Mouse (Mus musculus) kidney, adult 2 months (tissue): ENCODE measurements around the gene R3hcc1l. TPM values are rescaled to one million over a fixed set of nuclear protein-coding genes. Genes with fewer than 3 reads are reported as not detected.

Experiments
- DNase-seq: peaks from one replicate; pipeline ENCODE4 v3.0.0; 2021
- H3K27ac ChIP-seq: fragments of 200-500 bp; 2 replicates; pipeline ENCODE4 v1.5.1; 2012; ENCODE audit warnings: low read depth, low read length, control low read depth, inconsistent platforms; ENCODE audit not compliant: insufficient read depth
- H3K27me3 ChIP-seq: fragments of 200-500 bp; replicated peaks from 2 replicates; pipeline ENCODE4 v1.6.1; 2012; ENCODE audit warnings: mild to moderate bottlenecking, moderate library complexity, low read length, inconsistent platforms; ENCODE audit not compliant: control insufficient read depth, insufficient read depth
- H3K36me3 ChIP-seq: fragments of 200-500 bp; 2 replicates; pipeline ENCODE4 v1.6.1; 2012; ENCODE audit warnings: mild to moderate bottlenecking, moderate library complexity, low read length, inconsistent platforms; ENCODE audit not compliant: control insufficient read depth, insufficient read depth
- H3K4me1 ChIP-seq: fragments of 200-500 bp; 2 replicates; pipeline ENCODE4 v1.6.1; 2011; ENCODE audit warnings: low read length; ENCODE audit not compliant: control insufficient read depth, insufficient read depth
- H3K4me3 ChIP-seq: fragments of 200-500 bp; 2 replicates; pipeline ENCODE4 v1.5.1; 2011; ENCODE audit warnings: mild to moderate bottlenecking, low read depth, low read length, control low read depth; ENCODE audit not compliant: insufficient read depth
- CTCF ChIP-seq: fragments of 200-500 bp; conservative IDR thresholded peaks from 2 replicates; pipeline ENCODE4 v1.5.1; 2011; ENCODE audit warnings: low read depth, mild to moderate bottlenecking, control low read depth, low read length, moderate library complexity, mixed read lengths; ENCODE audit not compliant: insufficient read depth, insufficient read length
- POLR2A ChIP-seq: fragments of 200-500 bp; IDR thresholded peaks from one replicate; pipeline ENCODE4 v1.6.1; 2011; ENCODE audit warnings: low read depth, low read length, control low read depth
- WGBS: fragments of 180-500 bp; shearing (Covaris S2); methylation state at CpG from one replicate; pipeline ENCODE4 v1.1.7; 2018; 5-methylcytosine and 5-hydroxymethylcytosine counted together
- polyA plus RNA-seq: library from polyadenylated mRNA; depleted of rRNA; stranded (reverse); fragments of >200 nt; gene quantifications from 2 replicates; pipeline ENCODE4 v1.2.3, GENCODE M21; 2012

Gene R3hcc1l
- polyA plus RNA-seq, 1 experiment: 5.7 TPM

GRCm38 (mm10) chr19:42493257-42493917 lies 25.2 kb upstream of the R3hcc1l start:
- Histone ChIP-seq H3K4me3 (no peak overlapping the region), H3K27me3 (no peaks in the 10 kb centered on the region), H3K4me1 (no peaks in the 10 kb centered on the region), H3K36me3 (no peaks in the 10 kb centered on the region), H3K27ac (no peak overlapping the region)
- 53% methylated on average over 5 of the region's 5 CpGs for WGBS
- DNase-seq: no peak
- no peak for TF ChIP-seq POLR2A
- no peak for TF ChIP-seq CTCF

DNA sequence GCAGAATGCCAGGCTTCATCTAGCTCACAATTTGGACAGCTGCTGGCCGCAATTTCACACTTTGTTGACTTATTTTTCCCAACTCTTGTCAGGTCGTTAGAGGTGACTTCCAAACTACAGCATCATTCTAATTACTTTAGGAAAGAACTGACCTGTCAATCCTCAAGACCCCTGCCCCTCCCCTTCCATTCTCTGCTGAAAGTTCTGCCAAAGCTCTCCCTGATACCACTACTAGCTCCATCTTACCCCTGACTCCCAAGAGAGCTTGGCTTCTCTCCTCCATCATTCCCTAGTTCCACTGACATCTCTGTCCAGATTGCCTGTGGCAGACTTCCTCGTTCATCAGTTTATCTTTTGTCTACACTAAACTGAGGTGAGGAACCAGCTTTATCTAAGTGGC lies 14.4 kb upstream of the R3hcc1l start:
- WGBS: 56% methylated on average over 3 of the region's 3 CpGs
- no peak for DNase-seq
- Histone ChIP-seq H3K4me3 (no peak overlapping the region), H3K27ac (no peak overlapping the region), H3K27me3 (no peaks in the 10 kb centered on the region), H3K4me1 (no peaks in the 10 kb centered on the region), H3K36me3 (no peaks in the 10 kb centered on the region)
- TF ChIP-seq POLR2A (no peak), CTCF (no peak)

GRCm38 (mm10) chr19:42509625-42510024 lies 8.9 kb upstream of the R3hcc1l start:
- no peak overlapping the region for H3K4me3 ChIP-seq
- 80% methylated on average over 9 of the region's 9 CpGs for WGBS
- no peaks in the 10 kb centered on the region for H3K4me1 ChIP-seq
- H3K36me3 ChIP-seq: no peaks in the 10 kb centered on the region
- H3K27ac ChIP-seq: no peak overlapping the region
- no peak for DNase-seq
- no peaks in the 10 kb centered on the region for H3K27me3 ChIP-seq
- TF ChIP-seq CTCF: no peak
- TF ChIP-seq POLR2A: no peak

DNA sequence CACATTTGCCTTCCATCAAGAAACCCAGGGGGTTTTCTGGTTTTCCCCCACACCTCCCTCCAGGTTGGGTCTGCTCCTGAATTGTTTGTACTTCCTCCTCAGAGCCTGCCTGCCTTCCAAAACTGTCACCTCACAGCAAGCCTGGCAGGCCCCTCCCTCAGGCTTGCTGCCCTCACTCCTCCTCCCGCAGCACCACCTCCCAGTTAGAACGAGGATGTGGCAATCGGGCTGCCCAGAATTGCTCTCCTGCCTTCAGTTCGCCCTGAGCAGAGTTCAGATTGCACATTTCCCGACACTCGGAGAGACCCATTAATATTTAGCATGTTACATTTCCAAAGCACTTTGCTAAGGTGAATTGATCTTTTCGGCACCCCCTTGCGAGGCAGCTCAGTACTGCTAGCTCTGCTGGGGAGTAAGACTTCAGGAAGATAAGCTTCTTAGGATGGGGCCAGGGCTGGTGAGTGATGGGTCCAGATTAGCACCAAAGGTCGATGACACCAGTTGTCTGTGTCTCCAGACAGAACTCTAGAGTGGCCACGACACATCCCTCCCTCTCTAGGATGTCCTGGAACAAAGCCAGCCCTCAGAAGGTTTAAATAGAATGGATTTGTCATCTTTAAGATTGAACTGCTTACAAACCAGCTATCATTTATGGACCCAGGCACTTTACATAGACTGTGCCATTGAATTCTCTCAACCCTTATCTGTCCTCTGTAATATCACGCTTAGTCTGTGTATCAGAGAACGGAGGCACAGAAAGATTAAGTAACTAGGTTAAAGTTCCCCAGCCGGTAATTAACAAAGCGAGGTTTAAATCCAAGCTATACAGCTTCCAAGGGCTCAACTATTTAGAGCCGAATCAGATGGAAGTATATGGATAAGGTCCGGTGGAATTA lies 8.0 kb upstream of the R3hcc1l start:
- no peak overlapping the region for H3K4me3 ChIP-seq
- 46% methylated on average over 16 of the region's 16 CpGs for WGBS

DNA sequence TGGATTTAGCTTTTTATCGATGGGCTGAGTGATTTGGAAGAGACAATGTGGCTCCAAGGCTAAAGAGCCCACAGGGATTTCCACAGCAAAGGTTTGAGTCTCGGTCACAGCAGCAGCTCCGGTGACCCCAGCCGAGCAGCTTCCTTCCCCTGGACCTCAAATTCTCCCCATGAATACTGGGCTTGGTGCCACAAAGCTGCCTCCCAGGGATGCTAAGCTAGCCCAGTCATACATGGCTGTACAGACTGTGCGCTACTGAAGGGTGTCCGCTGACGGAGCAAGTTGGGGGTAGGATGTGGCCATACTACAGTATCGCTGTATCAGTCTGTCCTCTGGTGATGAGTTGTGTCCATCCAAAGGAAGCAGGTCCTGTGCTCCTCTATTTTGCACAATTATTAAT lies 2.9 kb upstream of the R3hcc1l start:
- H3K4me3 ChIP-seq: no peak overlapping the region
- H3K4me1 ChIP-seq: peaks cover 6% of the 10 kb centered on the region
- H3K27ac ChIP-seq: no peak overlapping the region
- TF ChIP-seq POLR2A (no peak), CTCF (no peak)
- H3K27me3 ChIP-seq: no peaks in the 10 kb centered on the region
- no peaks in the 10 kb centered on the region for H3K36me3 ChIP-seq
- 86% methylated on average over 8 of the region's 8 CpGs for WGBS
- no peak for DNase-seq

More for the DNA sequence above, 8.0 kb upstream of the R3hcc1l start:
- Histone ChIP-seq H3K4me1 (no peaks in the 10 kb centered on the region), H3K27me3 (no peaks in the 10 kb centered on the region), H3K36me3 (no peaks in the 10 kb centered on the region), H3K27ac (no peak overlapping the region)
- peak; percentile 48 for DNase-seq
- no peak for TF ChIP-seq POLR2A
- no peak for TF ChIP-seq CTCF

DNA sequence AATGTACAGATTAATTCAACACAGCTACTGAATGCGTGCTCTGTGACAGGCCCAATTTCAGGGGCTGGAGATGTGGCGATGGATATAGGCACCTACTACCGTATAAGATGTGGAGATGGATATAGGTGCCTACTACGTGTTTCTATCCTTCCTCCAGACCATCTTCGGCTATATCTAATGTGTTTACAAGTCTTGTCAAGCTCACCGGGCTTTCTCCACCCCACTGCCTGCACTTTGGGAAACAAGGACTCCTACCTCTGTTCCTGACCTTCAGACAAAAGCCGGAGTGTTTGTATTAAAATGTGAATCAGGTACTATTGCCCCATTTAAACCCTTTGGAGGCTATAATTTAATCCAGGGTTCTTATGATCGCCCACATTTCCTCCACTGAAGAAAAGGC lies 2.4 kb upstream of the R3hcc1l start:
- Histone ChIP-seq H3K4me1 (peaks cover 6% of the 10 kb centered on the region), H3K27me3 (no peaks in the 10 kb centered on the region), H3K4me3 (no peak overlapping the region), H3K36me3 (no peaks in the 10 kb centered on the region), H3K27ac (no peak overlapping the region)
- 89% methylated on average over 8 of the region's 8 CpGs for WGBS
- TF ChIP-seq CTCF: no peak
- no peak for TF ChIP-seq POLR2A
- no peak for DNase-seq

DNA sequence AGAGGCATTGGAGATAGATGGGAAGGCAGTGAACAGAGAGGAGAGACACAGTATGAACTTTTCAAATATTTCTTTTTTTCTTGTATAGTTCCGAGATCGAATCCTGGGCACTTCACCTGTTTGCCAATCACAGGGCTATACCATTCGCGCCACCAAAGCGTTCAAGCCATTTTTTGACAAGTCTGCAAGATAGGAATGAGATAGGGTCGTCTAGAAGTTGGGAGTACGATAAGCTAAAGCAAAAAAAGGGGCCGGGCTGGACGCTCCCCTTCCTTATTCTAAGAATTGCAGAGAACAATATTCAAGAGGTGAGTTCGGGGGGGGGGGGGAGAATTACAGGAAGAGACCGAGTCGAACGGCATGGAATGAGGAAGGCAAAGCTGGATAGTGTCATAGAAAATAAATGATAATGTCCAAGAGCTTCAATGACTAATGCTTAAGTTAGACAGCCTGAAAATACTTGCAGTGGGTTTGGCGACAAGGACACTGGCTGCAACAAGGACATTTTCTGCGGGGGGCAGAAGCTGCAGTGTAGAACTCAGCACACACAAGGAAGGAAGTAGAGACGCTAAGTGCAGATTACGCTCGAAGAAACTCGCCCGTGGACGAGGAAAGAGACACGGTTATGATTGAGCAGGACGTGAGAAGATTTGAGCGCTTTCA lies 471 bp upstream of the R3hcc1l start:
- DNase-seq: no peak
- Histone ChIP-seq H3K36me3 (no peaks in the 10 kb centered on the region), H3K27me3 (no peaks in the 10 kb centered on the region), H3K4me3 (peak overlapping the region; percentile 94), H3K27ac (no peak overlapping the region), H3K4me1 (peaks cover 7% of the 10 kb centered on the region)
- 25% methylated on average over 24 of the region's 24 CpGs for WGBS
- TF ChIP-seq CTCF (no peak), POLR2A (no peak)
